Mouse (Mus musculus): Measurements from ENCODE around the gene Pomc.

DNA sequence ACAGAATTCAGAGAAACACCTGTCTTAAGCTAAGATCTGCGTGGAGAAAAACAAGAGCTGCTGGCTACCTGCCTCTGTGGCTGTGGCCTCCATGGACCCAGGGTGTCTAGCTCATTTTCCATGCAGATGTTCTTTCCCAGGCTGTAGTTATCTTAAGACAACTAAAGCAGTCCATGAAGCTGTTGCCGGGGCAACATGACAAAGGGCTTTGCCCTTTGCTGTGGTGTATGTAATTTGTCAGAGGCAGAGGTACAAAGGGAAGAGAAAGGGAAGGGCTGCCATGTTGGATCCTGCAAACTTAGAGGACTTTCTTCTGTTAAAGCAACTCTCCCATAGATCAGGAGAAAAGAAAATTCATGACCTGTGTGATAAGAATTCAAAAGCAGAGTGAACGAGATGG is 36.3 kb downstream of the Pomc start:
- no peak for TF ChIP-seq POLR2AphosphoS5 (IDR thresholded peaks at IDR 0.05; ENCODE audit: insufficient replicate concordance, low read depth, low read length)
- TF ChIP-seq CTCF (IDR thresholded peaks at IDR 0.05; ENCODE audit: low read depth, low read length), result no peak
- no peak for TF ChIP-seq GATA1 (IDR thresholded peaks at IDR 0.05; ENCODE audit: borderline replicate concordance, low read length)
- no peak for TF ChIP-seq TAL1 (conservative IDR thresholded peaks at IDR 0.05; ENCODE audit: low read depth, low read length)
- no peak for TF ChIP-seq GATA2 (IDR thresholded peaks at IDR 0.05; ENCODE audit: borderline replicate concordance, low read depth, low read length)
